9 mouse cellular contexts compared by ENCODE assay signal in the genomic region with DNA sequence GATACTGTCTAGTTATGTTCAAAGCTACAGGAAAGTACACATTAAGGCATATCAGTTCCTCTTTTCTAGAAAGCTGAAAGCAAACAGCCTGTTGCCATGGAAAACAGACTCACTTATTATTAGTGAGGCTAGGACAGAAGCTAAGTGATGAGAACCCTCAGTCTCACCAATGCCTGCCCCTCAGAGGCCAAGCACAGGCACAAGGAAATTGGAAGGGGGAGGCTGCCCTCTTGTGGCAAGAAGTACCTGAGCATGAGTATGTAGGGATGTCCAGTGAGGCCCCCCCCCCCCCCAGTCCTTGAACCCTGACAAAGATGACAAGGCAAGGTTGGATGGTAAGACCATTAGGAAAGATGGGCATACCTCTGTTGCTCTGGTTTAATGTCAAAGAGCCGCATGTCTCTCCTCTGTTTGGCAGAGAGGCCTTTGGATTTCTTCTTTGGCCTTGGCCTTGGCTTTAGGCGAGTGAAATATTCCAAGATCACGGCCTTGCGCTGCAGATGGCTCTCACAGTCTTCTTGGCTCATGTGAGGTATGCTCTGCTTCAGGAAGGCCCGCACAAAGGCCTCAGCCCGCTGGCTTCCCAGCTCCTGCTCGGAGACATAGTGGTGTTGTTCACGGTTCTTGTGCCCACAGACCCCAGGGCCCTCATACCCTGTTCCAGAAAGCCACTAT. TPM values are rescaled to one million over a fixed set of nuclear protein-coding genes. Genes with fewer than 3 reads are reported as not detected.
A peak's percentile ranks its signal among the peaks of the same experiment; 100 is the strongest.
DNase-seq lines count a peak whose midpoint lies in the region; ATAC-seq and TF ChIP-seq lines count a peak whose summit lies in the region.
"Had no signal": no experiment of that assay in that cellular context is flagged by ENCODE, and none has a peak within 500 bp of the region (broad histone marks: within the 10 kb centered on the region; RNA-seq: fewer than 3 reads in every experiment).

No protein-coding gene starts in this region.

- no peak overlapping the region for H3K4me3 ChIP-seq in midbrain, embryonic 14.5 days (replicated peaks; ENCODE audit: low read depth, low read length)
- H3K4me3 ChIP-seq in midbrain, embryonic 15.5 days = no peak overlapping the region
- no peak overlapping the region for H3K4me3 ChIP-seq in limb, embryonic 10.5 days
- H3K4me3 ChIP-seq: midbrain, embryonic 12.5 days had no signal

- peak; percentile 53 for DNase-seq in midbrain, embryonic 14.5 days
- DNase-seq in Patski (ENCODE audit: low read depth, low spot score) = no peak
- DNase-seq in cerebellum, adult 11 months = peak; percentile 63
- peak; percentile 47 for DNase-seq in gastrocnemius, postnatal 25 days
- peak; percentile 62 for DNase-seq in limb, embryonic 10.5 days (ENCODE audit: low spot score)
- peak; percentile 70 for DNase-seq in retina, embryonic 14.5 days (ENCODE audit: low spot score)

- ATAC-seq in midbrain, embryonic 14.5 days (ENCODE audit: low FRiP score, low TSS enrichment) = no peak
- no peak for ATAC-seq in midbrain, embryonic 15.5 days (replicated peaks)
- ATAC-seq in Patski = peak; percentile 83
- ATAC-seq in erythroblast, adult 5-6 weeks (replicated peaks; ENCODE audit: low FRiP score, poor library complexity, severe bottlenecking) = no peak

- H3K4me2 ChIP-seq in midbrain, embryonic 14.5 days (ENCODE audit: low read length) = no peak overlapping the region
- no peak overlapping the region for H3K4me2 ChIP-seq in midbrain, embryonic 15.5 days
- H3K4me2 ChIP-seq: midbrain, embryonic 12.5 days had no signal

- in situ Hi-C loops in Patski (cut with MboI; ENCODE audit: low pct_unique_long_range_greater_than_20kb) = loop anchor here (10.0 kb wide), 1 partner anchor 182 kb away; no protein-coding TSS in a partner anchor

- H3K4me1 ChIP-seq in midbrain, embryonic 14.5 days (ENCODE audit: control insufficient read depth, insufficient read depth, low read length) = peaks cover 9% of the 10 kb centered on the region
- H3K4me1 ChIP-seq in midbrain, embryonic 15.5 days = peaks cover 17% of the 10 kb centered on the region
- H3K4me1 ChIP-seq in limb, embryonic 10.5 days = peaks cover 16% of the 10 kb centered on the region

- POLR2A ChIA-PET in Patski (lab: Charles Lee) = interaction anchor here (0.5 kb wide), 1 partner anchor 106 kb away, joined by 3 read pairs; no protein-coding TSS in a partner anchor

- no peak overlapping the region for H3K27ac ChIP-seq in midbrain, embryonic 14.5 days (replicated peaks; ENCODE audit: low read depth, low read length)
- no peak overlapping the region for H3K27ac ChIP-seq in midbrain, embryonic 15.5 days
- no peak overlapping the region for H3K27ac ChIP-seq in limb, embryonic 10.5 days
- H3K27ac ChIP-seq: midbrain, embryonic 12.5 days had no signal

- CTCF ChIA-PET in Patski (lab: Charles Lee) = interaction anchor here (0.5 to 5.3 kb wide), 9 partner anchors 11 to 180 kb away, joined by 3 to 43 read pairs (median 4); a partner anchor contains a TSS

- H3K9ac ChIP-seq in midbrain, embryonic 14.5 days (replicated peaks; ENCODE audit: low read length) = no peak overlapping the region
- no peak overlapping the region for H3K9ac ChIP-seq in midbrain, embryonic 15.5 days
- H3K9ac ChIP-seq: midbrain, embryonic 12.5 days had no signal

- WGBS in midbrain, embryonic 14.5 days = 92% methylated on average over 8 of the region's 8 CpGs
- 91% methylated on average over 8 of the region's 8 CpGs for WGBS in midbrain, embryonic 15.5 days
- 94% methylated on average over 8 of the region's 8 CpGs for whole genome bisulfite sequencing in limb, embryonic 10.5 days

- peaks cover 59% of the 10 kb centered on the region for H3K36me3 ChIP-seq in midbrain, embryonic 14.5 days (ENCODE audit: control insufficient read depth, insufficient read depth, low read length)
- H3K36me3 ChIP-seq in midbrain, embryonic 15.5 days (replicated peaks) = peaks cover 48% of the 10 kb centered on the region
- peaks cover 69% of the 10 kb centered on the region for H3K36me3 ChIP-seq in limb, embryonic 10.5 days

- peak; percentile 64 for TF ChIP-seq CTCF in Patski (IDR thresholded peaks at IDR 0.05)

- H3K9me3 ChIP-seq in midbrain, embryonic 14.5 days (ENCODE audit: control insufficient read depth, low read length) = no peaks in the 10 kb centered on the region
- no peaks in the 10 kb centered on the region for H3K9me3 ChIP-seq in midbrain, embryonic 15.5 days
- H3K9me3 ChIP-seq in limb, embryonic 10.5 days (replicated peaks) = no peaks in the 10 kb centered on the region
- H3K9me3 ChIP-seq: midbrain, embryonic 12.5 days had no signal

- no peaks in the 10 kb centered on the region for H3K27me3 ChIP-seq in midbrain, embryonic 14.5 days (ENCODE audit: control insufficient read depth, insufficient read depth, low read length)
- no peaks in the 10 kb centered on the region for H3K27me3 ChIP-seq in midbrain, embryonic 15.5 days (replicated peaks)
- H3K27me3 ChIP-seq in Patski = no peaks in the 10 kb centered on the region
- no peaks in the 10 kb centered on the region for H3K27me3 ChIP-seq in limb, embryonic 10.5 days (ENCODE audit: low read depth, poor library complexity, severe bottlenecking)
- H3K27me3 ChIP-seq: midbrain, embryonic 12.5 days had no signal

RNA-seq across cellular contexts. Expression of a gene that starts 4.1 kb away (rescaled TPM):
- 84.7 and 93.6 TPM in 2 replicates for polyA plus RNA-seq in midbrain, embryonic 14.5 days (2014; fragmentation: Nextera tagmentation; extraction: Ambion mirVana)
- 74.5 and 77.4 TPM in 2 replicates for polyA plus RNA-seq in midbrain, embryonic 15.5 days (2015; fragmentation: Nextera tagmentation; extraction: Ambion mirVana)
- 38.8 TPM for polyA plus RNA-seq in Patski (2021)
- 1 to 10 TPM; 8.3 to 9.0 TPM for total RNA-seq in gastrocnemius, postnatal 25 days (2021)
- 82.9 and 89.6 TPM in 2 replicates for polyA plus RNA-seq in limb, embryonic 10.5 days (2016; fragmentation: Nextera tagmentation; extraction: Ambion mirVana)
- 1.7 and 7.7 TPM in 2 replicates for total RNA-seq in erythroblast, adult 5-6 weeks (2015; ENCODE audit: low replicate concordance)
- 3.2 and 5.2 TPM in 2 replicates for total RNA-seq in erythroblast, adult 5-6 weeks (2017; ENCODE audit: low replicate concordance)

RNA-seq across cellular contexts. Expression of a gene that starts 39.3 kb away (rescaled TPM):
- 0.22 and 0.37 TPM in 2 replicates for polyA plus RNA-seq in midbrain, embryonic 14.5 days (2014; fragmentation: Nextera tagmentation; extraction: Ambion mirVana)
- 0.48 and 0.72 TPM in 2 replicates for polyA plus RNA-seq in midbrain, embryonic 15.5 days (2015; fragmentation: Nextera tagmentation; extraction: Ambion mirVana)
- 18.4 TPM for polyA plus RNA-seq in Patski (2021)
- total RNA-seq in gastrocnemius, postnatal 25 days (2021) = 1 to 10 TPM; 5.0 to 7.5 TPM
- 2.9 and 4.3 TPM in 2 replicates for polyA plus RNA-seq in limb, embryonic 10.5 days (2016; fragmentation: Nextera tagmentation; extraction: Ambion mirVana)
- 0.42 TPM in 1 of 2 replicates, not detected in the other for total RNA-seq in erythroblast, adult 5-6 weeks (2015; ENCODE audit: low replicate concordance)
- total RNA-seq in erythroblast, adult 5-6 weeks (2017; ENCODE audit: low replicate concordance) = 0.09 TPM in 1 of 2 replicates, not detected in the other
